Mouse (Mus musculus) megakaryocyte-erythroid progenitor cell, adult 5-6 weeks (primary cell): ENCODE data around the gene Kynu. TPM values are rescaled to one million over a fixed set of nuclear protein-coding genes. Genes with fewer than 3 reads are reported as not detected.
A peak's percentile ranks its signal among the peaks of the same experiment; 100 is the strongest.

Source experiments
- ATAC-seq: replicated peaks from 2 replicates; pipeline ENCODE4 v1.8.0; 2016; ENCODE audit warnings: mild to moderate bottlenecking, inconsistent platforms; ENCODE audit not compliant: severe bottlenecking, poor library complexity, low FRiP score, low TSS enrichment
- total RNA-seq, 2 experiments: library from RNA; stranded (forward) in 1 of 2; stranded (reverse) in 1 of 2; fragments of 200-1000, 215-1000 nt in 1 of 2; fragments of >200 nt in 1 of 2; fragmentation: Nextera tagmentation in 1 of 2; gene quantifications; 2 replicates each; pipeline ENCODE4 v1.2.3; 2014 to 2017

Kynu gene
- total RNA-seq, 2 experiments from 2014 or later = not detected

- peak; percentile 41; the same call in 1 of the 2 replicates for ATAC-seq
Observed at GRCm38 (mm10) chr2:43622844-43623243, 67.7 kb downstream of the Kynu start.

GRCm38 (mm10) chr2:43631786-43632185, 76.7 kb downstream of the Kynu start:
- no peak for ATAC-seq

GRCm38 (mm10) chr2:43636498-43636897, 81.4 kb downstream of the Kynu start:
- no peak for ATAC-seq

GRCm38 (mm10) chr2:43646962-43647361, 91.8 kb downstream of the Kynu start:
- no peak for ATAC-seq

- no peak for ATAC-seq
Observed at GRCm38 (mm10) chr2:43669588-43669987, 114.5 kb downstream of the Kynu start.

GRCm38 (mm10) chr2:43673619-43674018, 118.5 kb downstream of the Kynu start:
- ATAC-seq = peak; percentile 99

GRCm38 (mm10) chr2:43674098-43674497, 119.0 kb downstream of the Kynu start:
- no peak for ATAC-seq

- ATAC-seq = peak; percentile 43
Observed at GRCm38 (mm10) chr2:43675277-43675676, 120.1 kb downstream of the Kynu start.

GRCm38 (mm10) chr2:43690402-43690801, 135.3 kb downstream of the Kynu start:
- no peak for ATAC-seq

- no peak for ATAC-seq
Observed at GRCm38 (mm10) chr2:43691290-43691689, 136.2 kb downstream of the Kynu start.

GRCm38 (mm10) chr2:43695635-43696034, 140.5 kb downstream of the Kynu start:
- no peak for ATAC-seq

GRCm38 (mm10) chr2:43712611-43713138, 157.5 kb downstream of the Kynu start:
- ATAC-seq = no peak

GRCm38 (mm10) chr2:43722446-43723103, 167.4 kb downstream of the Kynu start:
- peak; percentile 84 for ATAC-seq

- peak; percentile 44 for ATAC-seq
Observed at GRCm38 (mm10) chr2:43723104-43723541, 168.0 kb downstream of the Kynu start.

GRCm38 (mm10) chr2:43727181-43727580, 172.1 kb downstream of the Kynu start:
- no peak for ATAC-seq

GRCm38 (mm10) chr2:43727693-43728092, 172.6 kb downstream of the Kynu start:
- peak; percentile 62 for ATAC-seq

GRCm38 (mm10) chr2:43728831-43729230, 173.7 kb downstream of the Kynu start:
- no peak for ATAC-seq
